Mouse (Mus musculus) CH12.LX (cell line): ENCODE data around the gene Csrp2. TPM values are rescaled to one million over a fixed set of nuclear protein-coding genes. Genes with fewer than 3 reads are reported as not detected.

Experiments used
- DNase-seq: peaks from one replicate; pipeline ENCODE4 v3.0.0-alpha.2; 2013; ENCODE audit errors: extremely low read depth
- H3K27ac ChIP-seq: 2 replicates; pipeline ENCODE4 v1.5.1; 2012; ENCODE audit warnings: low read depth, mild to moderate bottlenecking, control low read depth, moderate library complexity; ENCODE audit not compliant: insufficient read depth
- H3K27me3 ChIP-seq: replicated peaks from 2 replicates; pipeline ENCODE3; 2012; ENCODE audit warnings: inconsistent platforms
- H3K36me3 ChIP-seq, 2 experiments: replicated peaks in 1 of 2; 2 replicates each; pipeline versions ENCODE3 to v1.6.1; 2012; ENCODE audit warnings: inconsistent platforms in 1 of 2, low read length in 1 of 2, mild to moderate bottlenecking in 1 of 2, mixed read lengths in 1 of 2, moderate library complexity in 1 of 2; ENCODE audit not compliant: control insufficient read depth in 1 of 2, insufficient read depth in 1 of 2
- H3K4me1 ChIP-seq, 2 experiments: 2 replicates each; pipeline ENCODE4 v1.6.1; 2012; ENCODE audit warnings: inconsistent platforms in 1 of 2, moderate library complexity in 1 of 2; ENCODE audit not compliant: insufficient read depth in 2 of 2, control insufficient read depth in 1 of 2
- H3K4me2 ChIP-seq: 2 replicates; pipeline ENCODE4 v1.6.1; 2012; ENCODE audit warnings: low read depth, mild to moderate bottlenecking, control low read depth; ENCODE audit not compliant: poor library complexity, insufficient read depth, severe bottlenecking
- H3K4me3 ChIP-seq, 3 experiments: fragments of 150-350 bp in 1 of 3; sonication (generic) in 1 of 3; replicated peaks in 1 of 3; 2 replicates each; pipeline versions ENCODE3 to v1.5.1; 2011 to 2012; ENCODE audit warnings: low read depth in 2 of 3, low read length in 2 of 3, mild to moderate bottlenecking in 2 of 3, moderate library complexity in 2 of 3, control low read depth in 1 of 3, improper control_type of control experiment in 1 of 3, inconsistent platforms in 1 of 3, mixed read lengths in 1 of 3; ENCODE audit not compliant: poor library complexity in 1 of 3
- H3K79me2 ChIP-seq: replicated peaks from 2 replicates; pipeline ENCODE4 v1.6.1; 2012; ENCODE audit warnings: mild to moderate bottlenecking, moderate library complexity; ENCODE audit not compliant: control insufficient read depth, poor library complexity, insufficient read depth, severe bottlenecking; ENCODE audit errors: extremely low read depth
- H3K9ac ChIP-seq: 2 replicates; pipeline ENCODE4 v1.6.1; 2012; ENCODE audit warnings: low read depth, mild to moderate bottlenecking, control low read depth, moderate library complexity; ENCODE audit not compliant: insufficient read depth
- H3K9me3 ChIP-seq: replicated peaks from 2 replicates; pipeline ENCODE3; 2012; ENCODE audit warnings: low read length, inconsistent platforms, mixed read lengths
- CHD1 ChIP-seq: IDR thresholded peaks from 2 replicates; pipeline ENCODE4 v1.6.1; 2012; ENCODE audit warnings: low read depth, low read length, improper control_type of control experiment, inconsistent platforms
- E2F4 ChIP-seq: IDR thresholded peaks from 2 replicates; pipeline ENCODE4 v1.6.1; 2011; ENCODE audit warnings: low read depth, low read length, improper control_type of control experiment; ENCODE audit not compliant: insufficient replicate concordance
- GABPA ChIP-seq: IDR thresholded peaks from 2 replicates; pipeline ENCODE4 v1.6.1; 2012; ENCODE audit warnings: low read depth, low read length, improper control_type of control experiment, inconsistent platforms; ENCODE audit not compliant: insufficient replicate concordance
- HCFC1 ChIP-seq: IDR thresholded peaks from 2 replicates; pipeline ENCODE4 v1.6.1; 2012; ENCODE audit warnings: low read depth, mild to moderate bottlenecking, inconsistent platforms, low read length, improper control_type of control experiment
- IRF4 ChIP-seq: IDR thresholded peaks from 2 replicates; pipeline ENCODE4 v1.6.1; 2014; ENCODE audit warnings: low read depth, mild to moderate bottlenecking, inconsistent platforms, low read length, improper control_type of control experiment
- JUN ChIP-seq: IDR thresholded peaks from 2 replicates; pipeline ENCODE4 v1.6.1; 2011; ENCODE audit warnings: low read depth, mild to moderate bottlenecking, low read length, improper control_type of control experiment, moderate library complexity; ENCODE audit not compliant: insufficient read depth
- JUND ChIP-seq: conservative IDR thresholded peaks from 2 replicates; pipeline ENCODE4 v1.6.1; 2011; ENCODE audit warnings: low read depth, low read length, improper control_type of control experiment
- KAT2A ChIP-seq: IDR thresholded peaks from 2 replicates; pipeline ENCODE4 v1.6.1; 2012; ENCODE audit warnings: low read length, improper control_type of control experiment, inconsistent platforms; ENCODE audit not compliant: insufficient replicate concordance
- MAFK ChIP-seq: IDR thresholded peaks from 2 replicates; pipeline ENCODE4 v1.6.1; 2011; ENCODE audit warnings: low read length, improper control_type of control experiment; ENCODE audit not compliant: insufficient replicate concordance
- NELFE ChIP-seq: IDR thresholded peaks from 2 replicates; pipeline ENCODE4 v1.6.1; 2011; ENCODE audit warnings: low read depth, low read length, improper control_type of control experiment
- PAX5 ChIP-seq: IDR thresholded peaks from 2 replicates; pipeline ENCODE4 v1.6.1; 2012; ENCODE audit warnings: low read length, inconsistent platforms, mixed read lengths
- POLR2A ChIP-seq: IDR thresholded peaks from 2 replicates; pipeline ENCODE4 v1.6.1; 2011; ENCODE audit warnings: low read depth, mild to moderate bottlenecking, improper control_type of control experiment, low read length
- POLR2AphosphoS2 ChIP-seq: IDR thresholded peaks from 2 replicates; pipeline ENCODE4 v1.6.1; 2011; ENCODE audit warnings: low read depth, low read length, improper control_type of control experiment
- SIN3A ChIP-seq: IDR thresholded peaks from 2 replicates; pipeline ENCODE4 v1.6.1; 2012; ENCODE audit warnings: low read length, improper control_type of control experiment, inconsistent platforms
- TBP ChIP-seq: conservative IDR thresholded peaks from 2 replicates; pipeline ENCODE4 v1.6.1; 2011; ENCODE audit warnings: low read depth, low read length, improper control_type of control experiment
- TCF12 ChIP-seq: IDR thresholded peaks from 2 replicates; pipeline ENCODE4 v1.6.1; 2014; ENCODE audit warnings: low read depth, mild to moderate bottlenecking, inconsistent platforms, low read length, improper control_type of control experiment
- USF1 ChIP-seq: IDR thresholded peaks from 2 replicates; pipeline ENCODE4 v1.6.1; 2014; ENCODE audit warnings: low read depth, mild to moderate bottlenecking, inconsistent platforms, low read length, improper control_type of control experiment
- ZNF384 ChIP-seq: IDR thresholded peaks from 2 replicates; pipeline ENCODE4 v1.6.1; 2012; ENCODE audit warnings: low read depth, low read length, improper control_type of control experiment, inconsistent platforms
- dilution Hi-C: fragments of 300-500 bp; cut with MboI; formaldehyde crosslinking; loops from 2 replicates; pipeline ENCODE4 v1.14.3; 2020; ENCODE audit warnings: low sequenced_read_pairs; ENCODE audit not compliant: extremely low pct_unique_long_range_greater_than_20kb, extremely low pct_ligation_motif_present
- in situ Hi-C: fragments of 300-500 bp; cut with MboI; formaldehyde crosslinking; loops from 3 replicates; pipeline ENCODE4 v1.14.3; 2019; ENCODE audit warnings: low sequenced_read_pairs, low pct_ligation_motif_present, low pct_unique_long_range_greater_than_20kb, mixed read lengths
- polyA plus RNA-seq: library from polyadenylated mRNA; unstranded; fragments of >175 nt; gene quantifications from 2 replicates; pipeline ENCODE4 v1.2.1, GENCODE M21; 2012; ENCODE audit warnings: low read depth; ENCODE audit not compliant: insufficient read length
- total RNA-seq, 2 experiments: library from RNA; depleted of rRNA; stranded (reverse); fragments of 300-350 nt in 1 of 2; fragments of >200 nt in 1 of 2; gene quantifications; 2 replicates each; pipeline ENCODE4 v1.2.3; 2012 to 2014

Csrp2 gene
- total and polyA plus RNA-seq, 3 experiments = 0.82 to 1.3 (median 0.87) TPM

GRCm38 (mm10) chr10:110959781-110960180 lies 40.2 kb downstream of the Csrp2 start:
- dilution Hi-C loops = no loop called here
- Histone ChIP-seq H3K4me2 (no peak overlapping the region), H3K36me3 (peaks cover 16 to 43% of the 10 kb centered on the region in 2 experiments), H3K4me3 (no peak overlapping the region), H3K9ac (no peak overlapping the region), H3K4me1 (peaks cover 0 to 8% of the 10 kb centered on the region in 2 experiments; a peak in 2 of 4 replicates), H3K27me3 (no peaks in the 10 kb centered on the region), H3K9me3 (no peaks in the 10 kb centered on the region), H3K27ac (no peak overlapping the region), H3K79me2 (no peaks in the 10 kb centered on the region)
- in situ Hi-C loops = no loop called here
- TF ChIP-seq JUND (no peak), TCF12 (no peak), TBP (no peak), POLR2AphosphoS2 (no peak), IRF4 (no peak), E2F4 (no peak), ZNF384 (no peak), POLR2A (no peak), NELFE (no peak), CHD1 (no peak)
- no peak for DNase-seq

GRCm38 (mm10) chr10:110960841-110961240 lies 41.3 kb downstream of the Csrp2 start:
- Histone ChIP-seq H3K79me2 (no peaks in the 10 kb centered on the region), H3K4me2 (no peak overlapping the region), H3K36me3 (peaks cover 11 to 33% of the 10 kb centered on the region in 2 experiments), H3K27me3 (no peaks in the 10 kb centered on the region), H3K27ac (no peak overlapping the region), H3K4me3 (no peak overlapping the region), H3K9me3 (no peaks in the 10 kb centered on the region), H3K9ac (no peak overlapping the region), H3K4me1 (peaks cover 0 to 8% of the 10 kb centered on the region in 2 experiments; a peak in 2 of 4 replicates)
- DNase-seq = no peak
- in situ Hi-C loops = no loop called here
- TF ChIP-seq KAT2A = no peak
- TF ChIP-seq PAX5 = no peak
- no peak for TF ChIP-seq SIN3A
- TF ChIP-seq HCFC1 = no peak
- TF ChIP-seq TBP = no peak
- TF ChIP-seq GABPA = no peak
- no peak for TF ChIP-seq MAFK
- no peak for TF ChIP-seq USF1
- no peak for TF ChIP-seq NELFE
- TF ChIP-seq JUN = no peak
- no peak for TF ChIP-seq TCF12
- TF ChIP-seq IRF4 = no peak
- dilution Hi-C loops = no loop called here
